Mouse (Mus musculus) cerebellum, adult 2 months (tissue): ENCODE measurements around the gene Rnf128.

Experiments used
- CTCF ChIP-seq: fragments of 200-500 bp; IDR thresholded peaks from 2 replicates; pipeline ENCODE4 v1.5.1; 2011; ENCODE audit warnings: low read depth, mild to moderate bottlenecking, control low read depth, low read length, moderate library complexity, borderline replicate concordance; ENCODE audit not compliant: insufficient read depth
- POLR2A ChIP-seq: fragments of 200-500 bp; IDR thresholded peaks from 2 replicates; pipeline ENCODE4 v1.6.1; 2011; ENCODE audit warnings: low read length, control low read depth, borderline replicate concordance; ENCODE audit not compliant: insufficient read depth

DNA sequence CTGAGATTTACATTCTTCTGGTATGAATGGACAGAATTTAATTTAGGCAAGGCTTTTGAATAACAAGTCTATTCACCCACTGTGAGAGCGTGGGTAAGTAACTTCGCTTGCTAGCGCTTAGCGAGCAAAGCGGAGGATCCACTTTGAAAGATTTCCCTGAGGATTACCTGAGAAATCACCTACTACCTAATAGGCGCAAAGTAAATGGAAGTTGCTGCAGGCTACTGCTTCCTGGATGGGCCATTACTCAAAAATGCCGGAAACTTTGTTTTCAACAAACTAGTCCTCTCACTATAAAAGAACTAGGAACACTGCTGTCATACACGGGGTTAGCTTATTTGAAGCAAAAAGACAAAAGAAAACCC, 121.3 kb downstream of the Rnf128 start:
- TF ChIP-seq POLR2A = no peak
- TF ChIP-seq CTCF = no peak
